Mouse (Mus musculus) midbrain, embryonic 14.5 days (tissue): ENCODE results near the gene Gm13078. TPM values are rescaled to one million over a fixed set of nuclear protein-coding genes. Genes with fewer than 3 reads are reported as not detected.

Source experiments
- ATAC-seq: fragments of 200-750 bp; cut with Nextera tagmentation; 2 replicates; pipeline ENCODE4 v1.8.0; 2017; ENCODE audit warnings: moderate number of reproducible peaks, moderate library complexity; ENCODE audit not compliant: low FRiP score, low TSS enrichment
- DNase-seq: peaks from one replicate; pipeline ENCODE4 v3.0.0-alpha.2; 2015
- H3K27ac ChIP-seq: fragments of 300-500 bp; sonication (generic); replicated peaks from 2 replicates; pipeline ENCODE4 v1.5.1; 2014; ENCODE audit warnings: mild to moderate bottlenecking, low read depth, low read length, moderate library complexity
- H3K27me3 ChIP-seq: fragments of 300-500 bp; sonication (generic); 2 replicates; pipeline ENCODE4 v1.6.1; 2014; ENCODE audit warnings: low read length, control low read depth, mixed read lengths; ENCODE audit not compliant: control insufficient read depth, insufficient read depth
- H3K36me3 ChIP-seq: fragments of 300-500 bp; sonication (generic); 2 replicates; pipeline ENCODE4 v1.6.1; 2014; ENCODE audit warnings: low read length, control low read depth; ENCODE audit not compliant: control insufficient read depth, insufficient read depth
- H3K4me1 ChIP-seq: fragments of 300-500 bp; sonication (generic); 2 replicates; pipeline ENCODE4 v1.6.1; 2014; ENCODE audit warnings: mild to moderate bottlenecking, antibody characterized with exemption, low read length, control low read depth; ENCODE audit not compliant: control insufficient read depth, insufficient read depth
- H3K4me2 ChIP-seq: fragments of 300-500 bp; sonication (generic); 2 replicates; pipeline ENCODE4 v1.6.1; 2014; ENCODE audit warnings: mild to moderate bottlenecking, low read length, moderate library complexity
- H3K4me3 ChIP-seq: fragments of 300-500 bp; sonication (generic); replicated peaks from 2 replicates; pipeline ENCODE4 v1.5.1; 2014; ENCODE audit warnings: low read depth, low read length
- H3K9ac ChIP-seq: fragments of 300-500 bp; sonication (generic); replicated peaks from 2 replicates; pipeline ENCODE4 v1.6.1; 2014; ENCODE audit warnings: mild to moderate bottlenecking, low read length, moderate library complexity
- H3K9me3 ChIP-seq: fragments of 300-500 bp; sonication (generic); 2 replicates; pipeline ENCODE4 v1.6.1; 2016; ENCODE audit warnings: low read length, control low read depth, mixed read lengths; ENCODE audit not compliant: control insufficient read depth
- WGBS: fragments of 180-500 bp; shearing (Covaris S2); extraction: QIAGEN DNeasy Blood & Tissue Kit; methylation state at CpG from one replicate; pipeline ENCODE4 v1.1.7; 2014; 5-methylcytosine and 5-hydroxymethylcytosine counted together
- polyA plus RNA-seq: library from polyadenylated mRNA; unstranded; fragments of >200 nt; fragmentation: Nextera tagmentation; extraction: Ambion mirVana; gene quantifications from 2 replicates; pipeline ENCODE4 v1.2.1, GENCODE M21; 2014

Gene Gm13078
- not detected in 2 replicates for polyA plus RNA-seq

GRCm38 (mm10) chr4:143719155-143719554, at the start of gene Gm13078:
Gm13078 (plus strand) TSS chr4:143719455.
- WGBS, result 89% methylated on average over 1 of the region's 1 CpGs
- Histone ChIP-seq H3K4me1 (no peaks in the 10 kb centered on the region), H3K27ac (no peak within 1 kb of the TSS), H3K36me3 (no peaks in the 10 kb centered on the region), H3K4me3 (no peak within 1 kb of the TSS), H3K27me3 (no peaks in the 10 kb centered on the region), H3K9me3 (peaks cover 35% of the 10 kb centered on the region), H3K4me2 (no peak within 1 kb of the TSS), H3K9ac (no peak within 1 kb of the TSS)
- ATAC-seq (no peak), DNase-seq (no peak)

- H3K9me3 ChIP-seq, result peaks cover 18% of the 10 kb centered on the region
Observed at GRCm38 (mm10) chr4:143702611-143703010, 16.6 kb upstream of the Gm13078 start, which contains the start of gene Gm13089. Gm13089 (minus strand) TSS chr4:143702711.

More at GRCm38 (mm10) chr4:143702611-143703010, 16.6 kb upstream of the Gm13078 start, which contains the start of gene Gm13089:
- ATAC-seq, result no peak
- Histone ChIP-seq H3K27me3 (no peaks in the 10 kb centered on the region), H3K4me3 (no peak within 1 kb of the TSS), H3K4me2 (no peak within 1 kb of the TSS), H3K36me3 (no peaks in the 10 kb centered on the region), H3K27ac (no peak within 1 kb of the TSS), H3K9ac (no peak within 1 kb of the TSS), H3K4me1 (no peaks in the 10 kb centered on the region)
- WGBS, result 82% methylated on average over 2 of the region's 2 CpGs
- no peak for DNase-seq

Other genes starting within 250 kb of the Gm13078 start
- gene Gm13043, start 208.1 kb upstream of the Gm13078 start, polyA plus RNA-seq, result not detected in 2 replicates
- not detected in 2 replicates for gene Gm13040, start 183.5 kb upstream of the Gm13078 start, polyA plus RNA-seq
- gene BC080695, start 167.8 kb upstream of the Gm13078 start, polyA plus RNA-seq, result not detected in 2 replicates
- not detected in 2 replicates for gene Gm13057, start 167.7 kb upstream of the Gm13078 start, polyA plus RNA-seq
- not detected in 2 replicates for gene Gm13083, start 104.5 kb upstream of the Gm13078 start, polyA plus RNA-seq
- not detected in 2 replicates for gene Gm13088, start 62.2 kb upstream of the Gm13078 start, polyA plus RNA-seq
- gene Gm13089, start 16.7 kb upstream of the Gm13078 start, polyA plus RNA-seq, result not detected in 2 replicates
- gene Gm13023, start 69.9 kb downstream of the Gm13078 start, polyA plus RNA-seq, result not detected in 2 replicates
- gene Gm13084, start 96.6 kb downstream of the Gm13078 start, polyA plus RNA-seq, result not detected in 2 replicates
- not detected in 2 replicates for gene Gm13103, start 127.0 kb downstream of the Gm13078 start, polyA plus RNA-seq
- gene Pramef6, start 180.9 kb downstream of the Gm13078 start, polyA plus RNA-seq, result not detected in 2 replicates
- not detected in 2 replicates for gene Pramef25, start 231.6 kb downstream of the Gm13078 start, polyA plus RNA-seq
- not detected in 2 replicates for gene Gm13101, start 247.5 kb downstream of the Gm13078 start, polyA plus RNA-seq